Mouse (Mus musculus) heart, postnatal 0 days (tissue): ENCODE measurements around the gene Pax7.

Source experiments
- CTCF ChIP-seq: IDR thresholded peaks from 2 replicates; pipeline ENCODE4 v1.5.1; 2016; ENCODE audit warnings: antibody characterized with exemption, control low read depth, low read depth
- EP300 ChIP-seq: IDR thresholded peaks from 2 replicates; pipeline ENCODE4 v1.6.1; 2016; ENCODE audit warnings: antibody characterized with exemption, low read depth

DNA sequence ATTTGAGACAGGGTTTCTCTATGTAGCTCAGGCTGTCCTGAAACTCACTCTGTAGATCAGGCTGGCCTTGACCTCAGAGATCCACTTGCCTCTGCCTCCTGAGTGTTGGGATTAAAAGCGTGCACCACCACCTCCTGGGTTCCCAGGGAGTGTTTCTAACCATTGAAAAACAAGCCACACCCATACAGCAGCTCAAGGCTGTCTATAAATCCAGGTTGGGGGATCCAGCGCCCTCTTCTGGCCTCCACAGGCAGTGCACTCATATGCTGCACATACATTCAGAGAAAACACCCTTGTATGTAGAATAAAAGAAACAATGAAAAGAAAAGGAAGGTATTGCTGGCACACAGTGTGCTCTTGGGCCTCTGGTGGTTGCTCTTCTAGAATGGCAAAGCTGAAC, 106.2 kb downstream of the Pax7 start:
- TF ChIP-seq EP300: no peak
- no peak for TF ChIP-seq CTCF
